Mouse (Mus musculus) spleen, postnatal 14 days (tissue): ENCODE results near the gene Slc17a6.

Source experiments
- DNase-seq, 2 experiments: peaks; one replicate each; pipeline ENCODE4 v3.0.0; 2021 to 2022; ENCODE audit warnings: low spot score in 2 of 2

The Slc17a6 gene

GRCm38 (mm10) chr7:51621694-51622145 is at the start of gene Slc17a6:
TSS of gene Slc17a6 (plus strand) at chr7:51622006.
- no peak for DNase-seq

DNA sequence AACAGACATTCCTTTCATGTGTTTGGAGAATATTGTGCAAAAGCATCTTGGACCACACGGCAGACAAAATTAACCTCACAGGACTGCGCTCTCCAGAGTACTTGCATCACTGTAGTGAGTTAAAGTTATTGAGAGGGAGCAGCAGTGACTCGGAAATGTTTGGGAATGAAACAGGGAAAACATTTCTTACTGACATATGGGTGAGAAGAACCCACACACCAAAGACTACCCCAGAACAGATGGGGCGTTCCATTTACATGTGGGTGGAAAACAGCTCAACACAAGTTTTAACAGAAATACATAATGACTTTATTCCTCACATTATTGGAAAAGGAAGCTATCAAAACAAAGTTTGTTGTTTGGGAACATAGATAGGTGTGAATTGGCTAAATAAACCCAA is 21.8 kb upstream of the Slc17a6 start:
- DNase-seq: no peak

GRCm38 (mm10) chr7:51603741-51604140 is 18.1 kb upstream of the Slc17a6 start:
- no peak for DNase-seq

- DNase-seq: no peak
Observed at GRCm38 (mm10) chr7:51614404-51614803, 7.4 kb upstream of the Slc17a6 start.

- DNase-seq: no peak
Observed at GRCm38 (mm10) chr7:51617941-51618340, 3.9 kb upstream of the Slc17a6 start.

GRCm38 (mm10) chr7:51618412-51618811 is 3.4 kb upstream of the Slc17a6 start:
- DNase-seq: no peak

GRCm38 (mm10) chr7:51619977-51620376 is 1.8 kb upstream of the Slc17a6 start:
- DNase-seq: no peak

- DNase-seq: no peak
Observed at GRCm38 (mm10) chr7:51622196-51622595, 390 bp downstream of the Slc17a6 start.

DNA sequence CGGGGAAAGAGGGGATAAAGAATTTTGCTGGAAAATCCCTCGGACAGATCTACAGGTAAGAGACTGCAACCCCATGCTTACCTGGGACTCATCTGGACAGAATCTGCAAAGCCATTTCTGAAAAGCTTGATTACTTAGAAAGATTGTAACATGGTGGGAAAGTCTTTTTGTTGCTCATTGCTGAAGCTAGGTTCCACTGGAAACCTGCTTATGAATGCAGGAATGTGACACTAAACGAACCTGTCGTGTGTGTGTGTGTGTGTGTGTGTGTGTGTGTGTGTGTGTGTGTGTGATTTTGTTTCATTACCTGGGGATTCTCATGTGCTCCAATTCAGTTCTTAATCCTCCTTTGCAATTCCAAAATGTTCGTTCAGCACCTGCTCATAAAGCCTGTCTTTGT is 860 bp downstream of the Slc17a6 start:
- DNase-seq: no peak

DNA sequence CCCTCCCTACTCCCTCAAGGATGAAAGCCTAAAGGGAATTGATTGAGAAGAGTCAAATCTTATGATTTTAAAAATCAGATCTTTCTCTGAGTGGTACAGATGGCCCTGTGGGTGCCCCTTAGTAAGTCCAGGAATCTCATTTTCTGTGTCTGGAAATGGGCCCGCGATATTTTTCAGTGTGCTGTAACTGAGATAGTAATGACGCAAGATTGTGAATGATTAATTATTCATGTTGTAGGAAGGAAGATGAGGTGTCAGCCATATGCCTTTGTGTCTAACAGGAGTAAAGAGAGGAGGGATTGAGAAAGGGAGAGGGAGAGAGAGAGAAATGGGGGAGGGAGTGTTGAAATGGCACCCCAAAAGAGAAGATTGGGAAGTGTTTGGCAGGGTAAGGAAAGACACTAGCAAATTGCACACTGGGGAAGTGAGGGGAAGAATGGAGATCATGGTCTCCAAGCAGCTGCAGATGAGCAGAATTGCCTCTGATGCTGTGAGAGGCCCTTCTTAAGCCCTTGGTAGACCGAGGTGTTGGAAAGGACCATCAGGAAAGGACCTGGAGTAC is 2.6 kb downstream of the Slc17a6 start:
- DNase-seq: no peak

DNA sequence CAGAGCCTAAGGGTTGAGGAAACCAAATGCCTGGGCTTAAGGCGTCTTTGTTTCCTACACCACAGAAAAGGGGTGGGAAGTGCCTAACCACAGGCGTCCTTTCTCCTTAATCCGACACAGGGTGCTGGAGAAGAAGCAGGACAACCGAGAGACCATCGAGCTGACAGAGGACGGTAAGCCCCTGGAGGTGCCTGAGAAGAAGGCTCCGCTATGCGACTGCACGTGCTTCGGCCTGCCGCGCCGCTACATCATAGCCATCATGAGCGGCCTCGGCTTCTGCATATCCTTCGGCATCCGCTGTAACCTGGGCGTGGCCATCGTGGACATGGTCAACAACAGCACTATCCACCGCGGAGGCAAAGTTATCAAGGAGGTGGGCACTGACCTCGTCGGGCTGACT is 3.4 kb downstream of the Slc17a6 start:
- no peak for DNase-seq

DNA sequence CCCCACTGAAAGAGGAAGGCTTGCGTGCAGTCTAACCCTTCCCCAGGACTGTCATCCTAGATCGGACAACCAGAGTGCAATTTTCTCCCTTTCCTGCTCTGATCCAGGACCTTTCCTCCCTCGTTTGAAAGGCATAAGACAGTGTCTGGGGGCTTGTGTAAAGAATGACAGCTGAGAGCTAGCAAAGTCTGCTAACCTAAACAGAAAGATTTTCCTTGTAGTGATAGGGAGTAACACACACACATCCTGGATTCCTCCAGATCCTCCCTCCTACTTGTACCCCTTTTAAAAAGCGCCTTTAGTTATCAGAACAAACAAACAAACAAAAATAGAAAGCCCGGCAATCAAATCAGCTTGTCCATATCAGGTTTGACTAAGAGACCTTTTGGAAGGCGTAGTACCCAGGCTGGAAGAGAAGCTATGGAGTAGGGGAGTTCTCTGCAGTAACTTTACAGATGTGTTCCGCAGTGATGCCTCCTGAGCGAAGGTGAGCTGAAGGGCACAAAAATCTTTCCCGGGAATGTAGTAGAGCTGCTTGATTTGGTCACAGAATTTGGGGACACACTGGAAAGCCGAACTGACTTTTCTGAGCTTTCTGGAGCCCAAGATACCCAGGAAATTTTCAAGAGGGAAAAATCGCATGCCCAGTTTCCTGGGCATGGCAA is 3.9 kb downstream of the Slc17a6 start:
- DNase-seq: no peak

- DNase-seq: no peak
Observed at GRCm38 (mm10) chr7:51626451-51627000, 4.7 kb downstream of the Slc17a6 start.

- DNase-seq: no peak
Observed at GRCm38 (mm10) chr7:51627001-51627631, 5.3 kb downstream of the Slc17a6 start.

- DNase-seq: no peak
Observed at GRCm38 (mm10) chr7:51627666-51628065, 5.9 kb downstream of the Slc17a6 start.

- no peak for DNase-seq
Observed at GRCm38 (mm10) chr7:51628349-51628748, 6.5 kb downstream of the Slc17a6 start.

DNA sequence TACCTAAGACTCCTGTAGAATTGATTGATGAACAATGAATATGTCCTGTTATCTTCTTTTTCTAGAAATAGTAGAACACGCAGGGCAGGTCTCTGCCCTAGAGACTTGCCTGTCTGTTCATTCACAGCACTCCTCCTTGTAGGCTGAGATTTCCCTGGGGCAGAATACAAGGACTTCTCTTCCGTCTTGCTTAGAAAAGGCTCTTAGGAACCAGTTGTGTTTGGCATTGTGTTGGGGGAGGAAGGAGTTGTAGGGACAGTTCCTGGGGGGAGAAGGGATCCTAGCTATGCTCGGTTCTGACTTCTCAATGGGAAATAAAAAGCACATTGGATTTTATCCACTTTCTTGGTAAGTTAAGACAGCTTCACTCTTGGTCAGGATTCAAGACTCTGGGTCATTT is 7.4 kb downstream of the Slc17a6 start:
- no peak for DNase-seq

GRCm38 (mm10) chr7:51631171-51631570 is 9.4 kb downstream of the Slc17a6 start:
- DNase-seq: no peak

GRCm38 (mm10) chr7:51632543-51633229 is 10.9 kb downstream of the Slc17a6 start:
- no peak for DNase-seq

GRCm38 (mm10) chr7:51633230-51633844 is 11.5 kb downstream of the Slc17a6 start:
- no peak for DNase-seq

- no peak for DNase-seq
Observed at GRCm38 (mm10) chr7:51657152-51657551, 35.3 kb downstream of the Slc17a6 start.

- no peak for DNase-seq
Observed at GRCm38 (mm10) chr7:51662441-51662840, 40.6 kb downstream of the Slc17a6 start.
